Mouse (Mus musculus): ENCODE data around the gene Fndc3b.

GRCm38 (mm10) chr3:27624974-27625591 is 86.0 kb downstream of the Fndc3b start:
- TF ChIP-seq POLR2A (IDR thresholded peaks at IDR 0.05; ENCODE audit: extremely low read depth, insufficient read depth, low read length) (no peak), CTCF (IDR thresholded peaks at IDR 0.05; ENCODE audit: extremely low read depth, insufficient read depth, low read length) (no peak)

Data from cortical plate, adult 2 months (tissue).